Mouse (Mus musculus) testis, postnatal 14 days (tissue): ENCODE data around the gene 2300009A05Rik.

Experiments used
- DNase-seq: peaks from one replicate; pipeline ENCODE4 v3.0.0; 2021; ENCODE audit warnings: low spot score

2300009A05Rik gene

GRCm38 (mm10) chr9:63398611-63399462 is at the start of gene 2300009A05Rik:
Gene 2300009A05Rik (minus strand): TSS chr9:63399246.
- DNase-seq = peak; percentile 97

DNA sequence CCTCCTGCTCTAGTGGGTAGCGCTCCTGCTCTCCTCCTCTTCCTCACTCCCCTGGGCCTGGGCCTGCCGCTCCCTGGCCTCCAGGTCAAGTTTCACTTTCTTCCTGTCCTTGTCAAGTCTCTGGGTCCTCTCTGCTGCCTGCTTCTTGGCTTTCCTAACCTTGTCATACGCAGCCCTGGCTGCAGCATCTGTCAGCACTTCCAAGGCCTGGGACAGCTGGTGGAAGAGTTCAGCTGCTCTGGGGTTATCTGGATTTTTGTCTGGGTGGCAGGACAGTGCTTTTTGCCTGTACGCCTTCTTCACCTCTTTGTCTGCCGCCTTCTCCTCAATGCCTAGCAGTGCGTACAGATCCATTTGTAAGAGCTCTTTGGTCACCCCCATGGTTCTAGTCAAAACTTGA is 44.6 kb upstream of the 2300009A05Rik start:
- DNase-seq = no peak

DNA sequence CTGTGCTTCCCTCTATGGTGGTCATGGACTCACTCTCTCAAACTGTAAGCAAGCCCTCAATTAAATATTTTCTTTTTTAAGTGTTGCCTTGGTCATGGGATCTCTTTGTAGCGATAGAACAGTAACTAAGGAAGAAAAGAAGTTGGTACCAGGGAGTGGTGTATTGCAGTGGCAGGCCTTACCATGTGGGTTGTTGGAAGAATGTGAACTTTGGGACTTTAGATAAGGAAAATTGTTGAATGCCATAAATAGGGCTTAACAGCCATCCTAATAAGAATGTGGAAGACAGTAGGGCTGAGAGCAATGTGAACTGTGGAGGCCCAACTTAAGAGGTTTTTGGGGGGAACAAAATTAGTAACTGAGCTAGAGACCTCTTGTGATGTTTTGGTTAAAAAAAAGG is 31.6 kb upstream of the 2300009A05Rik start:
- DNase-seq = no peak

- DNase-seq = no peak
These were observed 22.2 kb upstream of the 2300009A05Rik start for GRCm38 (mm10) chr9:63421096-63421736.

DNA sequence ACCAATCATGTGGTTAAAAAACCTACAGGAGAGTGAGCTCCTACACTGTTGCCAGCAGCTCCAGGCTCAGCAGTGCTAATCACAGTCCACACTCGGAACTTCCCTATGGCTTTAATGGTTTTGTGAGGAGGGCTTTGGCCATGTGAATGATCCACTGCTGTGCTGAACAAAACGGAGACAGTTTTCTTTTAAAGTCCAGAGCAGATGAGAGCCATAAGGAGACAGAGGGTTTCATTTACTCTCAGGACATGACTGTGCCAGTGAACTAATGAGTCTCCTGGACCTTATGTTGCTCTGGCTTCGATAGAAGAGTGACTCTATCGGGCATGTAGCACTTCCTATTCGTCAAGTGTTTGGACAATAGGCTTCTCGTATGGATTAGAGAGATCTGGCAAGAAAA is 21.4 kb upstream of the 2300009A05Rik start:
- no peak for DNase-seq

DNA sequence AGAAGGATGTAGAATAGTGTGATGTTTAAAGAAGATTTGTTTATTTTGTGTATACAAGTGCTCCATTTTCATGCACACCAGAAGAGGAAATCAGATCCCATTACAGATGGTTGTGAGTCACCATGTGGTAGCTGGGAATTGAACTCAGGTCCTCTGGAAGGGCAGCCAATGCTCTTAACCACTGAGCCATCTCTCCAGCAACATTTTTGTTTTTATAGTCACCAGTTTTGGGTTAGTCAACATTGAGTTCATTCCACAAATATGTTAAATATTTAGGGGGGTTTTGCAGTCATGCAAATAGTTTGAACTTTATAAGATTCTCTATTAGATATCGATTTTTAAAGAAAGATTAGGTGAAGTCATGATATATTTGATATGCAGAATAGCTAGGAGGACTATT is 1.1 kb upstream of the 2300009A05Rik start:
- DNase-seq = no peak

- DNase-seq = no peak
These were observed 393 bp upstream of the 2300009A05Rik start for GRCm38 (mm10) chr9:63399463-63399815.

GRCm38 (mm10) chr9:63395612-63396011 is 3.4 kb downstream of the 2300009A05Rik start:
- no peak for DNase-seq

DNA sequence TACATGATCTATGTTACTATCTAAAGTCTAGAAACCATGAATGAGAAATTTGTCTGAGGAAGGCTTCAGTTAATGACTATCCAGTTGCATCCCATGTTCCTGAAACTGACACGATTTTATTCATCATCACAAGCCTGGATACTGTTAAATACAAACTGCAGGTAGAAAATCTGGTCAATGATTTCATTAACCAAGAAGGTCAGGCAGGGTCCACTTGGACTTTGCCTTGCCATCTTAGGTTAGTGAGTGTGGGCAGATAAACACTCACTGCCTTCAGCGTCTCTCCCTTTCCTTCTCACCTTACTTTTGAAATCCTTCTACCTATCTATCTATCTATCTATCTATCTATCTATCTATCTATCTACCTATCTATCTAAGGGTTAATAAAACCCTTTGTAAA is 7.7 kb downstream of the 2300009A05Rik start:
- no peak for DNase-seq

DNA sequence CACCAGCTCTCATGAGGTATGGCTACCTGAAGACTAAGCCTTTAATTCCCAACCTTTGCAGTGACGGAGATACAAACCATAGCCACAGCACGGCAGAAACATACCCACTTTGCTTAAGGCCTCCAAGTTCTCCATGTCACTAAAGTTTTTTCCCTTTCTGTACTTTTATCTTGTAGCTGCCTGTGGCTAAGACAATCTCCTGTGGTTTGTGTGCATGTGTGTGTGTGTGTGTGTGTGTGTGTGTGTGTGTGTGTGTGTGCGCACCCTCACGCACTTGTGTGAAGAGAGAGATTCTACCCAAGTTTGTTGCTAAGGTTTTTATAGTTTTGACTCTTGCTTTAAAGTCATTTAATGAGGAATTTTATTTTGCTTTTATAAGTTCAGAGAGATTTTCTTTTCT is 16.3 kb downstream of the 2300009A05Rik start:
- no peak for DNase-seq

DNA sequence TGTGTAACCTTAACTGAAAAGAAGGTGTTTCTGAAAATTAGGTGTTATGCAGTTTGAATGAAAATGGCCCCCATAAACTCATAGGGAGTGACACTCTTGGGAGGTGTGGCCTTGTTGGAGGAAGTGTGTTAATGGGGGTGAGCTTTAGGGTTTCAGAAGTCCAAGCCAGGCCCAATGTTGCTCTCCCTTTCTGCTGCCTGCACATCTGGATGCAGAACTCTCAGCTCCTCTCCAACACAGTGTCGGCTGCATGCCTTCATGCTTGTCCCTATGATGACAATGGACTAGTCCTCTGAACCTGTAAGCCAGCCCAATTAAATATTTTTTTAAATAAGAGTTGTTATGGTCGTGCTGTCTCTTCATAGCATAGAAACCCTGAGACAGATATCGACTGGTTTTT is 18.7 kb downstream of the 2300009A05Rik start:
- no peak for DNase-seq

GRCm38 (mm10) chr9:63378174-63378573 is 20.9 kb downstream of the 2300009A05Rik start:
- no peak for DNase-seq

- peak; percentile 91 for DNase-seq
These were observed 21.5 kb downstream of the 2300009A05Rik start, which contains the start of gene Map2k5 for GRCm38 (mm10) chr9:63377270-63378142. Gene Map2k5 (minus strand): TSS chr9:63377902.

GRCm38 (mm10) chr9:63373315-63373714 is 25.7 kb downstream of the 2300009A05Rik start:
- DNase-seq = no peak

- DNase-seq = no peak
These were observed 26.5 kb downstream of the 2300009A05Rik start for GRCm38 (mm10) chr9:63372541-63372940.

DNA sequence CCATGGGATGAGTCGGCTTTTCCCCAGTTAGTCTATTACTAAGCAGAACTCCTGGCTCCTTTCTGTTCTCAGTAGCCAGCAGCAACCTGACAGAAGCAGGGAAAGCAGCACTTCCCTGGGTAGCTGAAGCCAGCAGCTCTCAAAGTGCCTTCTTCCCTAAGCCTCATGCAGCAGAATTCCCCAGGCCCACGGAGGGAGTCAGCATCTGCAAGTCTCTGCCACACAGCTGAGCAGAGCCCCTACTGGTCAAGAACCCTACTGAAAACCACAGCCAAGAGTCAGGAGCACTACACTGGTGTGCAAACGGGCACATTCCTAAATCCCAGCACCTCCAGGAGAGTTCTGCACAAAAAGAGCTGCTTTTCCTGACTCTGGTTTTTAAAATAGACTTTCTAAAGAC is 38.6 kb downstream of the 2300009A05Rik start:
- DNase-seq = no peak

- no peak for DNase-seq
These were observed 40.0 kb downstream of the 2300009A05Rik start for GRCm38 (mm10) chr9:63359016-63359415.

DNA sequence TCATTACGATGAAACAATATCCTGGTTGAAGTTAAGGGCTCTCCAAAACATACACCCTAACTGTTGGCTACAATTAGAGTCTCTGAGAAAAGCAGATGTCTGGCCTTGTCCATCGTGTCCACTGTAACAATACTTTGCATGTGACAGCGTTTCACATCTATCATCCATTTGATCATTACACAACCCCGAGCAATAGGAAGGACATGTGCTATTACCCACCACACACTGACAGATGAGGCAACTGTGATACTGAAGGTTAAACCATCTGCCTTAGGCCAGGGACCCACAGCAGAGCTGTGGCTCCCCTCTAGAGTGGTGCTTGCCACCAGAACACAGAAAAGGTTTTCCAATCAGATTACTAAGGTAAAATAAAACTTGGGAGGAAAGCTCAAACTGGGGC is 42.3 kb downstream of the 2300009A05Rik start:
- DNase-seq = no peak

GRCm38 (mm10) chr9:63356278-63356677 is 42.8 kb downstream of the 2300009A05Rik start:
- DNase-seq = no peak

DNA sequence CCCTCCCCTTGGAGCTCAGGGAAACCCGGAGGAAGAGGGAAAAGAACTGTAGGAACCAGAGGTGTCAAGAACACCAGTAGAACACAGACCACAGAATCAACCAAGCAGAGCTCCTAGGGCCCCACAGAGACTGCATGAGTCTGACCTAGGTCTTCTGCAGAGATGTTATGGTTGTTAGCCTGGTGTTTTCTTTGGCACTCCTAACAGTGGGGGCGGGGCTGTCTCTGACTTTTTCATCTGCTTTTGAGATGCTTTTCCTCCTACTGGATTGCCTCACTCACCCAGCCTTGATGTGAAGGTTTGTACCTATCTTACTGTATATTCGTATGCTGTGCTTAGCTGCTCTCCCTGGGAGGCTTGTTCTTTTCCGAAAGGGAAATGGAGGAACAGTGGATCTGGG is 44.9 kb downstream of the 2300009A05Rik start:
- no peak for DNase-seq

GRCm38 (mm10) chr9:63350030-63350429 is 49.0 kb downstream of the 2300009A05Rik start:
- DNase-seq = no peak

GRCm38 (mm10) chr9:63349241-63349640 is 49.8 kb downstream of the 2300009A05Rik start:
- no peak for DNase-seq
